Mouse (Mus musculus) E14TG2a.4 (cell line): Measurements from ENCODE around the gene Mkln1.

Experiments used
- CTCF ChIP-seq: conservative IDR thresholded peaks from 2 replicates; pipeline ENCODE4 v1.5.1; 2014; ENCODE audit warnings: low read length
- POU5F1 ChIP-seq: IDR thresholded peaks from 2 replicates; pipeline ENCODE4 v1.6.1; 2014; ENCODE audit warnings: low read length, borderline replicate concordance

- TF ChIP-seq CTCF (peak; percentile 47), POU5F1 (no peak)
Observed at GRCm38 (mm10) chr6:31527897-31528296, 129.4 kb downstream of the Mkln1 start.
